Mouse (Mus musculus): ENCODE results near the gene Myo16.

DNA sequence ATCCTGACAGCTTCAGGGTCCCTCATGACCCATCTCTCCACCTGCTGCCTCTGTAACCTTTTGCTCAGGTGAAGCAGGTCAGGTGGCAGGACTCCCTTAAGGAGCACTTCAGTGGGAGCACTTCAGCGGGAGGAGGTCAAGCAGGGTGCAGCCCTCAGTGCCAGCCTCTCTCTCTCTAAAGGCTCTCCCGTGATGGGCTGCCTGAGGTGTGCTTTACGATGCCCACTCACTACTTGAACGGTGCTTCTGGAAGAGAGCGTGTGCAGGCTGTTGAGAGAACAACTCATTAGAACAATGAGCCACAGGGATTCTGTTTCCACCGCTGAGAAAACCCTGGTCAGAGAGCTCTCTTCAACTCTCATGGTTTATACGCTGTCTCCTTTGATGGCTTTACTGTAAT lies 241.4 kb downstream of the Myo16 start:
- TF ChIP-seq TAL1 (IDR thresholded peaks at IDR 0.05; ENCODE audit: low read length) (no peak), GATA1 (IDR thresholded peaks at IDR 0.05; ENCODE audit: low read length) (no peak)

All from erythroblast, embryonic 14.5 days (primary cell).